Mouse (Mus musculus): ENCODE results near the gene Bud23. TPM values are rescaled to one million over a fixed set of nuclear protein-coding genes. Genes with fewer than 3 reads are reported as not detected.

The Bud23 gene
- polyA plus RNA-seq, 1 experiment from 2014 or later, result 155 TPM

- Histone ChIP-seq H3K4me1 (replicated peaks) (peaks cover 19% of the 10 kb centered on the region), H3K4me3 (no peak overlapping the region), H3K27ac (no peak overlapping the region), H3K9me3 (no peaks in the 10 kb centered on the region; the same call in 1 of the 2 replicates), H3K36me3 (peaks cover 12% of the 10 kb centered on the region; the same call in 1 of the 2 replicates), H3K27me3 (ENCODE audit: insufficient read depth, poor library complexity, severe bottlenecking) (peaks cover 15% of the 10 kb centered on the region)
- no peak for DNase-seq (ENCODE audit: low spot score)
- 87% methylated on average over 2 of the region's 2 CpGs for WGBS
Observed at GRCm38 (mm10) chr5:135079578-135079977, 14.8 kb upstream of the Bud23 start.

- Histone ChIP-seq H3K27ac (peak overlapping the region; percentile 98), H3K9me3 (no peaks in the 10 kb centered on the region; the same call in 1 of the 2 replicates), H3K4me3 (peak overlapping the region; percentile 99), H3K36me3 (peaks cover 16% of the 10 kb centered on the region), H3K27me3 (ENCODE audit: insufficient read depth, poor library complexity, severe bottlenecking) (peaks cover 14% of the 10 kb centered on the region), H3K4me1 (replicated peaks) (peaks cover 29% of the 10 kb centered on the region)
- no peak for DNase-seq (ENCODE audit: low spot score)
- 1% methylated on average over 11 of the region's 11 CpGs for WGBS
Observed at GRCm38 (mm10) chr5:135078482-135078810, 13.7 kb upstream of the Bud23 start.

DNA sequence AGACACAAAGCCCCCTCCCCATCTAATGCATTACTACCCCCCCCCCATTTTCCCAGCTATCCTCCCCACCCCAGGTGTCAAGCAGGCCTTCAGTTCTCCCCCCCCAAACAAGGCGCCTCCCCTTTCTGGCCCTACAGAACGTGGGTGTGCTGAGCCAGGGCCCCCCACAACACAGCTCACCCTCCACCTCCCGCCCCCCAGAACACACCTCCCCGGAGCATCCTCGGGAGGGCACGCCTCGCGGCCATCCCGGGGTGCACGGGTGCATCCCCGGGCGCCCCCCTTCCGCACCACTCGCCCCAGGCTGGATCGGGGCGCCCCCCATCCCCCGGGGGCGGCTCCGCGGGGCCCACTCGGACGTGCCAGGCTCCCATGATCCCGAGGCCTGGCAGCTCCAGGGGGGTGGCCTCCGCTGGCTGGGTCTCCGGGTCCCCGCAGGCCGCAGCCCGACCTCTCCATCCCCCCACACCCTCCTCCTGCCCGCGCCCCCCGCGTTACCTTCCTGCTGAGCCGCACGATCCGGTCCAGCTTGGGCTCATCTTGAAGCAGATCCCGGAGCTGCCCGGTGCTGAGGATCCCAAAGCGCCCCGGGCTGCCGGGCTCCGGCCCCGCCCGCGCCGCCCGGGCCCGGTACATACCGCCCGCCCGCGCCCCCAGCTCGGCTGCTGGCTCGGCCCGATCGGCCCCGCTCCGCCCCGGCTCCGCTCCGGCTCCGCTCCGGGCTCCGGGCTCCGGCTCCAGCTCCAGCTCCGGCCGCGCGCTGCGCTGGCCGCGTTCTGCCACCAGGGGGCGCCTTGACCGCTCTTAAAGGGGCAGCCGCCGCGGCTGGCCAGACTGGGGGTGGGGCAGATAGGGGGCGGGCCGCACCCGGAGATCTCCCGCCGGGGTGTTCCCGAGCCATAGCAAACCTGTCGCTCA lies 13.1 kb upstream of the Bud23 start, which contains the start of gene Vps37d:
Gene Vps37d (minus strand): TSS at position 703 of the 918 bp plus-strand sequence.
- Histone ChIP-seq H3K4me3 (peak within 1 kb of the TSS; percentile 99), H3K27me3 (ENCODE audit: insufficient read depth, poor library complexity, severe bottlenecking) (peaks cover 14% of the 10 kb centered on the region), H3K36me3 (peaks cover 22% of the 10 kb centered on the region), H3K4me1 (replicated peaks) (peaks cover 35% of the 10 kb centered on the region), H3K9me3 (no peaks in the 10 kb centered on the region; the same call in 1 of the 2 replicates), H3K27ac (peak within 1 kb of the TSS; percentile 98)
- peak; percentile 95 for DNase-seq (ENCODE audit: low spot score)
- under 1% methylated on average over 81 of the region's 83 CpGs for WGBS

- Histone ChIP-seq H3K27me3 (ENCODE audit: insufficient read depth, poor library complexity, severe bottlenecking) (peaks cover 14% of the 10 kb centered on the region), H3K4me1 (replicated peaks) (peaks cover 38% of the 10 kb centered on the region), H3K9me3 (no peaks in the 10 kb centered on the region; the same call in 1 of the 2 replicates), H3K4me3 (peak overlapping the region; percentile 99), H3K27ac (peak overlapping the region; percentile 98), H3K36me3 (peaks cover 30% of the 10 kb centered on the region)
- WGBS, result 27% methylated on average over 14 of the region's 14 CpGs
- peak; percentile 38 for DNase-seq (ENCODE audit: low spot score)
Observed at GRCm38 (mm10) chr5:135076931-135077505, 12.3 kb upstream of the Bud23 start.

DNA sequence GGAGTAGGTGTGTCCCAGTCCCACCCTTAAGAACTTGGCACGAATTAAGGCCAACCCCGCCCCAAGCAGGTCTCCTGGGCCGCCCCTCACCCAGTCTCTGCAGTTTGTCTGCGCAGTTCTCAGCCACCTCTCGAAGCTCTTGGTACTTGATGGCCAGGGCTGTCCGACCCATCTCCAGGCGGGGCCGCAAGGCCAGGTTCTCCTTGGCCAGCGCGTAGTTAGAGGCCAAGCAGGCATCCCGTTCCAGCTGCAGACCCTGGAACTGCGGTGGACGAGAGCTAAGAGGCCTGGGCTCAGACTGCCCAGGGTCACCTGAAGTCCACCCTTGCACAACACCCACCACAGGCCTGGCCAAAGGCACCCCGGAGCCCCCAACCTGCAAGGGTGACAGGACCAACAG lies 11.6 kb upstream of the Bud23 start:
- Histone ChIP-seq H3K4me3 (peak overlapping the region; percentile 99), H3K27ac (no peak overlapping the region), H3K36me3 (peaks cover 35% of the 10 kb centered on the region), H3K4me1 (replicated peaks) (peaks cover 38% of the 10 kb centered on the region), H3K27me3 (ENCODE audit: insufficient read depth, poor library complexity, severe bottlenecking) (peaks cover 14% of the 10 kb centered on the region), H3K9me3 (no peaks in the 10 kb centered on the region; the same call in 1 of the 2 replicates)
- WGBS, result 90% methylated on average over 14 of the region's 14 CpGs
- no peak for DNase-seq (ENCODE audit: low spot score)

GRCm38 (mm10) chr5:135075655-135076054 lies 10.9 kb upstream of the Bud23 start:
- H3K36me3 ChIP-seq, result peaks cover 39% of the 10 kb centered on the region
- no peak overlapping the region for H3K27ac ChIP-seq
- peaks cover 38% of the 10 kb centered on the region for H3K4me1 ChIP-seq (replicated peaks)
- no peak overlapping the region for H3K4me3 ChIP-seq
- H3K9me3 ChIP-seq, result no peaks in the 10 kb centered on the region; the same call in 1 of the 2 replicates
- peaks cover 14% of the 10 kb centered on the region for H3K27me3 ChIP-seq (ENCODE audit: insufficient read depth, poor library complexity, severe bottlenecking)
- DNase-seq (ENCODE audit: low spot score), result no peak
- WGBS, result 66% methylated on average over 4 of the region's 4 CpGs

GRCm38 (mm10) chr5:135073349-135074150 lies 8.8 kb upstream of the Bud23 start:
- DNase-seq (ENCODE audit: low spot score), result no peak
- H3K27me3 ChIP-seq (ENCODE audit: insufficient read depth, poor library complexity, severe bottlenecking), result peaks cover 3% of the 10 kb centered on the region; the same call in 1 of the 2 replicates
- H3K4me1 ChIP-seq (replicated peaks), result peaks cover 38% of the 10 kb centered on the region
- WGBS, result 22% methylated on average over 26 of the region's 26 CpGs
- peak overlapping the region; percentile 26 for H3K4me3 ChIP-seq
- peak overlapping the region; percentile 71 for H3K27ac ChIP-seq
- H3K9me3 ChIP-seq, result no peaks in the 10 kb centered on the region
- H3K36me3 ChIP-seq, result peaks cover 41% of the 10 kb centered on the region

DNA sequence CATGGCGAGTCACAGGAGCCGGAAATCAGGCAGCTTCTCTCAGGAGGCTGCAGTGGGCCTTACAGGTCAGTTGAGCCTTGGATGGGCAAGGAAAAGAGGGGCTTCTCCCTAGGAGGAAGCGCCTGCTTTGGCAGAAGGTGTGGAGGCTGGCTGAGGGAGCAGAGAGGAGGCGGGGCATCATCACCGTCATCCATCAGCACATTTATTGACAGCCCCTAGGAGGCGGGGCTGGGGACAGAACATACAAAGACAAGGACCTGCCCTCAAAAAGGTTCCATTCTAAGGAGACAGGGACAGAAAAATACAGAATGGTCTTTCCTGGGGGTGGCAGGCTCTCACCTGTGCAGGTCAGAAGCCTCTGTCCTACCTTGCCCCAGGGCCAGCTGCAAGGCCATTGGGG lies 8.0 kb upstream of the Bud23 start:
- H3K4me3 ChIP-seq, result no peak overlapping the region
- peaks cover 32% of the 10 kb centered on the region for H3K4me1 ChIP-seq (replicated peaks)
- no peak for DNase-seq (ENCODE audit: low spot score)
- H3K27me3 ChIP-seq (ENCODE audit: insufficient read depth, poor library complexity, severe bottlenecking), result peaks cover 3% of the 10 kb centered on the region; the same call in 1 of the 2 replicates
- peaks cover 50% of the 10 kb centered on the region for H3K36me3 ChIP-seq
- 58% methylated on average over 6 of the region's 6 CpGs for WGBS
- no peaks in the 10 kb centered on the region for H3K9me3 ChIP-seq
- no peak overlapping the region for H3K27ac ChIP-seq

DNA sequence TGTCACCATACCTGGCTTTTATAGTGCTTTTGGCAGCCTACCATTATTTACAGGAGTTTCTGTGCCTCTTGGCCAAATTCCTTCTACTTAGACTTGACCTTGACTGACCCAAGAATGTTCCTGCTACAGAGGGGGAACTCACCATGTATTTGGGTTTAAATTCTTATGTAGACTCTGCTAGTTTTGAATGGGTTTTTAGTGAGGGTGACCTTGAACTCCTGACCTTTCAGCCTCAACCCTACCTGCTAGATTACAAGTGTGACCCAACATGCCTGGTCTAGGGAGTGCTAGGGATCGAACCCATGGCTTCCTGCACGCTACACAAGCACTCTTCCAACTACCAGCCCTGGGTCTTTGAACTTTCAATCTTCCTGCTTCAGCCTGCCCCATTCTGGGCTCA lies 7.3 kb upstream of the Bud23 start:
- no peak for DNase-seq (ENCODE audit: low spot score)
- H3K36me3 ChIP-seq, result peaks cover 56% of the 10 kb centered on the region
- peaks cover 28% of the 10 kb centered on the region for H3K4me1 ChIP-seq (replicated peaks)
- no peak overlapping the region for H3K27ac ChIP-seq
- no peaks in the 10 kb centered on the region for H3K9me3 ChIP-seq
- no peak overlapping the region for H3K4me3 ChIP-seq
- H3K27me3 ChIP-seq (ENCODE audit: insufficient read depth, poor library complexity, severe bottlenecking), result peaks cover 3% of the 10 kb centered on the region; the same call in 1 of the 2 replicates
- 90% methylated on average over 2 of the region's 2 CpGs for WGBS

- Histone ChIP-seq H3K27me3 (ENCODE audit: insufficient read depth, poor library complexity, severe bottlenecking) (peaks cover 3% of the 10 kb centered on the region; the same call in 1 of the 2 replicates), H3K9me3 (no peaks in the 10 kb centered on the region), H3K4me3 (no peak overlapping the region), H3K27ac (no peak overlapping the region), H3K36me3 (peaks cover 61% of the 10 kb centered on the region), H3K4me1 (replicated peaks) (peaks cover 26% of the 10 kb centered on the region)
- WGBS, result 86% methylated on average over 3 of the region's 3 CpGs
- no peak for DNase-seq (ENCODE audit: low spot score)
Observed at GRCm38 (mm10) chr5:135070448-135070847, 5.7 kb upstream of the Bud23 start.

- Histone ChIP-seq H3K27ac (no peak overlapping the region), H3K9me3 (no peaks in the 10 kb centered on the region), H3K36me3 (peaks cover 51% of the 10 kb centered on the region), H3K4me1 (replicated peaks) (peaks cover 28% of the 10 kb centered on the region), H3K4me3 (0 out of 2 replicates have a peak overlapping the region, but pooled peaks have one; percentile 84), H3K27me3 (ENCODE audit: insufficient read depth, poor library complexity, severe bottlenecking) (no peaks in the 10 kb centered on the region)
- WGBS, result 91% methylated on average over 3 of the region's 3 CpGs
- DNase-seq (ENCODE audit: low spot score), result no peak
Observed at GRCm38 (mm10) chr5:135066008-135066407, 1.2 kb upstream of the Bud23 start.

DNA sequence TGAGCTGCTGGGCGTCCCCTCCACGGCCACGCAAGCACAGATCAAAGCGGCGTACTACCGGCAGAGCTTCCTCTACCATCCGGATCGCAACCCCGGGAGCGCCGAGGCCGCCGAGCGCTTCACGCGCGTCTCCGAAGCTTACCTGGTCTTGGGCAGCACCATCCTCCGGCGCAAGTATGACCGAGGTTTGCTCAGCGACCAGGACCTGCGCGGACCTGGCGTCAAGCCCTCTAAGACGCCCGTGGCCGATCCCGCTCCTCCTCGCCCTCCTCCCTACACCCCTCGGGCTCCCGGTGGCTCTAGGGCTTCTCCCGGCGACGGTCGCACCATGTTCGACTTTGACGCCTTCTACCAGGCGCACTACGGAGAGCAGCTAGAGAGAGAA lies 385 bp downstream of the Bud23 start:
- Histone ChIP-seq H3K27ac (peak overlapping the region; percentile 85), H3K36me3 (peaks cover 61% of the 10 kb centered on the region), H3K4me3 (peak overlapping the region; percentile 84), H3K27me3 (ENCODE audit: insufficient read depth, poor library complexity, severe bottlenecking) (no peaks in the 10 kb centered on the region), H3K4me1 (replicated peaks) (peaks cover 28% of the 10 kb centered on the region), H3K9me3 (no peaks in the 10 kb centered on the region)
- DNase-seq (ENCODE audit: low spot score), result no peak
- WGBS, result under 1% methylated on average over 40 of the region's 40 CpGs
